Mouse (Mus musculus) brain, embryonic 14.5 days (tissue): ENCODE data around the gene Nhej1.

Experiments used
- CTCF ChIP-seq: fragments of 200-500 bp; IDR thresholded peaks from 2 replicates; pipeline ENCODE4 v1.5.1; 2012; ENCODE audit warnings: inconsistent platforms, mild to moderate bottlenecking, moderate library complexity, borderline replicate concordance; ENCODE audit not compliant: insufficient read depth, insufficient read length; ENCODE audit errors: extremely low read depth
- POLR2A ChIP-seq: fragments of 200-500 bp; IDR thresholded peaks from 2 replicates; pipeline ENCODE4 v1.6.1; 2012; ENCODE audit warnings: mild to moderate bottlenecking, inconsistent platforms, borderline replicate concordance; ENCODE audit not compliant: poor library complexity, insufficient read depth, insufficient read length, severe bottlenecking; ENCODE audit errors: extremely low read depth

GRCm38 (mm10) chr1:75048041-75048440 is 77.0 kb downstream of the Nhej1 start:
- TF ChIP-seq POLR2A (no peak), CTCF (no peak)
